Mouse (Mus musculus) forebrain, embryonic 10.5 days (tissue): ENCODE data around the gene Tcl1b1. TPM values are rescaled to one million over a fixed set of nuclear protein-coding genes. Genes with fewer than 3 reads are reported as not detected.
"Not testable (repeated sequence)": the region's sequence is repeated elsewhere in the genome, so short reads cannot be mapped to it uniquely, and the experiment has no call there.

ENCODE experiments used
- DNase-seq: peaks from one replicate; pipeline ENCODE4 v3.0.0-alpha.2; 2017; ENCODE audit warnings: low spot score; ENCODE audit errors: extremely low spot score
- H3K27ac ChIP-seq: fragments of 300-500 bp; sonication (generic); 2 replicates; pipeline ENCODE4 v1.5.1; 2016; ENCODE audit warnings: mild to moderate bottlenecking
- H3K27me3 ChIP-seq: fragments of 300-500 bp; sonication (generic); 2 replicates; pipeline ENCODE4 v1.6.1; 2016; ENCODE audit warnings: mild to moderate bottlenecking; ENCODE audit not compliant: poor library complexity, severe bottlenecking
- H3K36me3 ChIP-seq: fragments of 300-500 bp; sonication (generic); replicated peaks from 2 replicates; pipeline ENCODE4 v1.6.1; 2016; ENCODE audit warnings: mild to moderate bottlenecking, moderate library complexity
- H3K4me1 ChIP-seq: fragments of 300-500 bp; sonication (generic); 2 replicates; pipeline ENCODE4 v1.6.1; 2016
- H3K4me3 ChIP-seq: fragments of 300-500 bp; sonication (generic); 2 replicates; pipeline ENCODE4 v1.5.1; 2016; ENCODE audit warnings: mild to moderate bottlenecking, moderate library complexity
- H3K9me3 ChIP-seq: fragments of 300-500 bp; sonication (generic); 2 replicates; pipeline ENCODE4 v1.6.1; 2016; ENCODE audit warnings: mild to moderate bottlenecking, moderate library complexity
- WGBS: fragments of 180-500 bp; shearing (Covaris S2); methylation state at CpG from one replicate; pipeline ENCODE4 v1.1.7; 2016; 5-methylcytosine and 5-hydroxymethylcytosine counted together
- polyA plus RNA-seq: library from polyadenylated mRNA; unstranded; fragments of >200 nt; fragmentation: Nextera tagmentation; extraction: Ambion mirVana; gene quantifications from 2 replicates; pipeline ENCODE4 v1.2.1, GENCODE M21; 2016

Tcl1b1 gene
- not detected in 2 replicates for polyA plus RNA-seq

DNA sequence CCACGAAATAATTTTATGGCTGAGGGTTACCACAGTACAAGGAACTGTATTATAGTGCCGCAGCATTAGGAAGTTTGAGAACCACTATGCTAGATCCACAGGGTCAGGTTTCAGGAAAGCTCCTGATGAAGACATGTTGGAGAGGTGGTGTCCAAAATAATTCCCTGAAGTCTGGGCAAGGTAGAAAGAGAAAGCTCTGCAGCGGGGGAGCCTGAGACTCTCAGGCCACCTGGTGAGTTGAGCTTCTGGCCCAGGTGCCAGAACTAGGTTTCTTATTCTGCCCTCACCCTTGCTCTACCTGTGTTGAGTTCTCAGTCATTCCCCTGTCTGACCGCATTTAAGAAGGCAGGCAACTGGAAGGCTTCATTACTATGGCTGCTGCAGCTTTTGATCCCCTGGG is at the start of gene Tcl1b1:
TSS of gene Tcl1b1 (plus strand) at position 301 of the 400 bp plus-strand sequence.
- H3K4me1 ChIP-seq, result no peaks in the 10 kb centered on the region
- H3K4me3 ChIP-seq, result no peak within 1 kb of the TSS
- 80% methylated on average over 4 of the region's 4 CpGs for WGBS
- no peak for DNase-seq
- no peaks in the 10 kb centered on the region for H3K36me3 ChIP-seq
- H3K27ac ChIP-seq, result no peak within 1 kb of the TSS
- no peaks in the 10 kb centered on the region for H3K9me3 ChIP-seq
- no peaks in the 10 kb centered on the region for H3K27me3 ChIP-seq

DNA sequence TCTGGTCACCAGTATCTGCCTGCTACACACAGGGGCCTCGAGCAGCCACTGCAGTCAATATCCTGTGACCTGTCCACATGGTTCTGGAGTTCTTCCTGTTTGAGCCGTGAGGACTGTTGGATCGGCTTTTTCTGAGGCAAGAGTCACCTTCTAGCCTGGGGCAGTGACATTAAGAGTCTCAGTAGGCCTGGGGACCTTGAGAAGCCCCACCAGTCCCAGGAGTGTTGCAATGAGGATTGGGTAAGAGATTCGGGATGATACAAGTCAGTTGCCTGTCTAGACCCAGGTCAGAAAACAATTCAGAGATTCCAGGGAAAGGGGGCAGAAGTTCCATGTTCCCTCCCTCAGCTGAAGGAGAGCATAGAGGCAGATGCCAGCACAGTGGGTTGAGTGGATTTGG is 49.7 kb upstream of the Tcl1b1 start:
- no peaks in the 10 kb centered on the region for H3K9me3 ChIP-seq
- H3K27me3 ChIP-seq, result no peaks in the 10 kb centered on the region
- peaks cover 12% of the 10 kb centered on the region for H3K4me1 ChIP-seq
- H3K27ac ChIP-seq, result no peak overlapping the region
- H3K4me3 ChIP-seq, result no peak overlapping the region
- no peak for DNase-seq
- no peaks in the 10 kb centered on the region for H3K36me3 ChIP-seq
- 75% methylated on average over 4 of the region's 4 CpGs for WGBS

DNA sequence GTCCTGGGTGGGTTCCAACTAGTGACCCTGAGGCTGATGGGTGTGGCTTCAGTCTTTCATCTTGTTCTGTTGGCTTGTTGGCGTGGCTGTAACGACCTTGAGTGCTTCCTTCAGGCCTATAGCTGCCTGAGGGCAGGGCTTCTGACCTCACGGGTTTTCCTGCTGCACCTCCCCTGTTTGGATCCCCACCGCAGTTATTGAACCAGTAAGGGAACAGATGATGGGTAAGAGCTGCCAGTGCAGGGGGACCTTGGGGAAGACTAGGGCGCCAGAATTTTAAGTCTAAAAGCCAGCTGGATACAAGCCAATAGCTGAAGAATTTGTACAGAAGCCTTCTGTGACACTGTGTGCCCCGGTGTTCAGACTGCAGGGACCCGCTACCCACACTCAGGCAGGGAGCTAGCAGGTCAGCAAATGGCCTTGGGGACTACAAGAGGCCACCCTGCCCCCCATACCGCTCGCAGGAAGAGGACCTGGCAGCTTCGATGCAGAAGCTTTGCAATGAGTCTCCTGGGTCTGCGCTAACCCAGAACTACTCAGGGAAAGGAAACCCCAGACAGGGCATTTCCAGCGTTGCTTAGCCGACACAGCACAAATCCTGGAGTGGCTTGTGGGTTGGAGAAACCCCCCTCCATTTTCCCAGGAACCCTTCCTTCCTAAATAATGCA is 47.0 kb upstream of the Tcl1b1 start:
- DNase-seq, result no peak
- 72% methylated on average over 13 of the region's 13 CpGs for WGBS
- H3K36me3 ChIP-seq, result no peaks in the 10 kb centered on the region
- H3K27ac ChIP-seq, result no peak overlapping the region
- peaks cover 12% of the 10 kb centered on the region for H3K4me1 ChIP-seq
- no peaks in the 10 kb centered on the region for H3K27me3 ChIP-seq
- H3K9me3 ChIP-seq, result no peaks in the 10 kb centered on the region
- no peak overlapping the region for H3K4me3 ChIP-seq

DNA sequence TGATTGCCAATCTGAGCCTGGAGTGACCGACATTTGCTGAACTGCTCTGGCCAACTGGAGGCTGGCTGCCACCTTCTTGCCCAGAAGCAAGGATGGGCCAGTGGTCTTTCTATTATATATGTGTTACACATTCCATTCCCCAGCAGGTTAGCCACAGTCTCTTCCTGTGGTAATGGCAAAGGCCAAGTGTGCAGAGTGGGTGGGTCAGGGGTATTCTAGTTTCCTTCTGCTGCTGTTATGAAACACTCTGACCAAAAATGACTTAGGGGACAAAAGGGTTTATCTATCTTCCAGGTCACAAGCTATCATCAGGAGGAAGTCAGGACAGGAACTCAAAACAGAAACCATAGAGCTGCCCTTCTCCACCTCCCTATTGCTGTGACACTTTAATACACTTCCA is 42.8 kb upstream of the Tcl1b1 start:
- Histone ChIP-seq H3K4me1 (peaks cover 6% of the 10 kb centered on the region), H3K9me3 (no peaks in the 10 kb centered on the region), H3K36me3 (no peaks in the 10 kb centered on the region), H3K27me3 (no peaks in the 10 kb centered on the region), H3K4me3 (no peak overlapping the region), H3K27ac (no peak overlapping the region)
- WGBS, result 91% methylated on average over 1 of the region's 1 CpGs
- no peak for DNase-seq

DNA sequence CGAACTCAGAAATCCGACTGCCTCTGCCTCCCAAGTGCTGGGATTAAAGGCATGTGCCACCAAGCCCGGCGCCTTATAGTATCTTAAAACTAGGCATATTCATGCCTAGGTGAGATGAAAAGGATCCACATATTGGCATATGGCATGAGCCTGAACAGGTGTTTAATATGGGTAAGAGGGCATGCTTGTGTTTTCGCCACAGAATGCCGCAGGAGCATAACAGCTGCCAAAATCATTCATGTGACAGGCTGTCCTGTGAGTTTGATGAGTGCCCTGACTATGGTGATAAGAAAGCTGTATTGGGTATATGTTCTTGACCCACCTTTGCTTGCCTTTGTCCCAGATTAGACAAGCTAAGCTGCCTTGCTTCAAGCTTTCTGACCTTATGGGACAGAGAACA is 34.1 kb upstream of the Tcl1b1 start:
- Histone ChIP-seq H3K9me3 (no peaks in the 10 kb centered on the region), H3K4me1 (no peaks in the 10 kb centered on the region), H3K4me3 (no peak overlapping the region), H3K27me3 (no peaks in the 10 kb centered on the region), H3K36me3 (no peaks in the 10 kb centered on the region), H3K27ac (no peak overlapping the region)
- no peak for DNase-seq
- WGBS, result 91% methylated on average over 6 of the region's 6 CpGs

DNA sequence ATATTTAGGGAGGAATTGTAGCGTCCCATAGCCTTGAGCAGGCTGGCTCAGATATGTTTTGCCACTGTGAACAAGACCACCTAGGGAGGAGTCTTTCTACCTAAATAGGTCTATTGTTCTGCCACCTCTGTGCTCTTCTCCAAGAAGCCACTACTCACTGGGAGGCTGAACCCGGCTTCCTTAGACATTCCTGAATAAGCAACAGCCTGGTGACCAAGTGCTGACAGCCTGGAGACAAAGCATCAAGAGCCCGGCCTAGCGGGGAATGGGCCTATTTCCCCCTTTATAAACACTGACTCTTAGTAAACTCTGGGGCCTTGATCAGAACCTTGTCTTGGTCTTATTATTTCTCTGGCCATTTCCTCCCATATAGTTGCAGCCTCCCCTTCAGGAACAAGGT is 33.0 kb upstream of the Tcl1b1 start:
- Histone ChIP-seq H3K36me3 (no peaks in the 10 kb centered on the region), H3K9me3 (no peaks in the 10 kb centered on the region), H3K4me3 (no peak overlapping the region), H3K4me1 (no peaks in the 10 kb centered on the region), H3K27me3 (no peaks in the 10 kb centered on the region), H3K27ac (no peak overlapping the region)
- WGBS, result 42% methylated on average over 4 of the region's 4 CpGs
- DNase-seq, result no peak

DNA sequence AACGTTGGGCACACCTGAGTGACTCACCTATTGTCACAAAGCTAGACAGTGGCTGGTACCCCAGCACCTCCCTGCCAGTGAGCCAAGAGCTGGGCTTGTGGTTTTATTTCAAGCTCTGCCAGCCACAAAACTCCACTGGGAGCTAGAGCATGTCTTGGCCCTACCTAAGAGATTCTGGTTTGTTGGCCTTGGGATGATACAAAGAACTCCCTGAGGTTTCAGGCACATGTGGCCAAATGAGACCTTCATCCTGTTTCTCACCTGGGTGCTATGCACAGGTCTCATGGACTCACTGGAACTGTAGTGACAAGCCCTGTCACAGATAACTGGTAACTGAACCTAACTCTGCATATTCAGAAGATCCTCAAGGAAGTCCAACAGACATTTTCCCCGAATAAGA is 31.9 kb upstream of the Tcl1b1 start:
- Histone ChIP-seq H3K4me1 (no peaks in the 10 kb centered on the region), H3K4me3 (no peak overlapping the region), H3K27me3 (no peaks in the 10 kb centered on the region), H3K27ac (no peak overlapping the region), H3K36me3 (no peaks in the 10 kb centered on the region), H3K9me3 (no peaks in the 10 kb centered on the region)
- no peak for DNase-seq
- WGBS, result 89% methylated on average over 2 of the region's 2 CpGs

DNA sequence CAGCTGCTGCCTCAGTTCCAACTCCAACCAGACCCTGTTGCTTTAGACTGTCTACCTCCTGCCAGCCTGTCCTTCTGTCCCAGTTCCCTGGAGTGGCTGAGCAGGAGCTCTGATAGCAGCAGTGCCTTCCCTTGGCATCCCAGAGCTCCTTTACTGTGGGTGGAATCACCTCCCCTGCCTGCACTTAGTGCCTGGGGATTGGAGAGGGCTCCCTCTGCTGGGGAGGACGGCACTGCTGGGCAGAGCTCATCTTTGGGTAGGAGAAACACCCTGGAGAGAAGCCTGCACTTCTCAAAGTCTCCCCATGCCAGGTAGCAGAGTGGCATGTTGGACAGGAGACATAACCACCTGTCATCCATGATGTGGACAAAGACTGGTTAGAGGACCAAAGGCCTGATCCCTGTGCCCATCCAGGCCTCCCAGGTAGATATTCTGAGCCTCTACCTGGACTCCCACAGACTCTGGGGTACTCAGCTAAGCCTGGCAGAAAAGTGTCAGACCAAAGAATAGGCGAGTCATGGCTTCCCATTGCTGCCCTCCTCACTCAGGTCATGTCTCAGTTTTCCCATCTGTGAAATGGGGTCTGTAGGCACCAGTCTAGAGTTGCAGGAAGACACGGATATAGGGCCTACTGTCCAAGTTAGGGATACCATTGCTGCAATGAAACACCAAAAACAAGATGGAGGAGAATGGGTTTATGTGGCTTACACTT is 29.8 kb upstream of the Tcl1b1 start:
- H3K36me3 ChIP-seq, DNase-seq, H3K27me3 ChIP-seq, H3K4me3 ChIP-seq, H3K27ac ChIP-seq, H3K9me3 ChIP-seq, H3K4me1 ChIP-seq: not testable (repeated sequence)
- WGBS, result 69% methylated on average over 3 of the region's 3 CpGs

DNA sequence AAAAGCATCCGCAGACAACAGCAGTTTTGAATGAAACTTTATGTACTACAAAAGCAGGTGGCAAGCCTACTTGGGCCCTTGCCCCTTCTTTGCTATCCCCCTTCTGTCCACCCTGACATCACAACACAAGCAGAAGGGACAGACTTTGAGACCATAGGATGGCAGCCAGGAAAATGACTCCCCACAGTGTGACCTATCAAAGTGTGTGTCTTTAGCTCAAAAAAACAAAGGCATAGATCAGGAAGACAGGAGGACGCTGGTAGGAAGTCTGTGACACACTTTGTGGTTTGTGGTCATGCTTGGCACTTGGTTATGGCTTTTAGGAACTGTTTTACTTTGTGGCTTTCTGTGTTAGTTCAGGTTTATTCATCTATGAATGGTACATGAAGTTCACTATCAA is 25.3 kb upstream of the Tcl1b1 start:
- H3K27me3 ChIP-seq, H3K36me3 ChIP-seq, H3K27ac ChIP-seq, H3K4me1 ChIP-seq, H3K4me3 ChIP-seq, DNase-seq, H3K9me3 ChIP-seq: not testable (repeated sequence)
- WGBS, result 79% methylated on average over 2 of the region's 2 CpGs

DNA sequence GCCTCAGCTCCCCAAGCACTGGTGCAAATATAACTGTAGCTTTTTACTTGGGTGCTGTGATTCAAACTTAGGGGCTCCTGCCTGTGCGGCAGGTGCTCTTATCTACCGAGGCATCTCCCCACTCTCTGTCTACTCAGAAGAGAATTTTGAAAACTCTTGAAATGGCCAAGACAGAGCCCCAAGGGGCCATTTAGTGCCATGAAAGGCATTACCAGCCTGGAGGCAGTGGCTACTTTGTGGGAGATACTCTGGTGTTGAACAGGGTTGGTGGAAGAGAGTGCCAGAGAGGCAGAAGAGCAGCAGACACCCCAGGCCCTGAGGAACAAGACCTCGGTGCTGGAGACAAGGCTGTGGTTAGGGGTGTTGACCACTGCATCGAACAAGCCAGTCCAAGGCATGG is 24.7 kb upstream of the Tcl1b1 start:
- WGBS, result 91% methylated on average over 4 of the region's 4 CpGs

DNA sequence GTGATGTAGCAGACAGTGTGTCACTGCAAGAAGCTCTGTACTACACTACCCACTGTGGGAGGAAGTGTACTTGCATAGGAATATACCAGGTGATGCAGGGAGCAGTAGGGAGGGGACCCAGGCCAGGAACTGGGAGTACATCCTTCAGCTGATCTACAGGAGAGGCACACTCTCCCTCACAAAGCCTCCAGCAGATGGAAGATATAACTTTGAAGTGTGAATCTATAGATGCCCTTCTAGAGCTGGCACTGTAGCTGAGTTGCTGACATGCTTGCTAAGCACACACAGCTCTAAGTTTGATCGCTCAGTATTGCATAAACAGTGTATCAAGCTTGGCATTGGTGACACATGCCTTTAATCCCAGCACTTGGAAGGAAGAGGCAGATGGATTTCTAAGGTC is 21.8 kb upstream of the Tcl1b1 start:
- H3K4me3 ChIP-seq, H3K36me3 ChIP-seq, H3K27me3 ChIP-seq, DNase-seq, H3K4me1 ChIP-seq, H3K9me3 ChIP-seq, H3K27ac ChIP-seq: not testable (repeated sequence)
- WGBS, result 91% methylated on average over 1 of the region's 1 CpGs

More for the DNA sequence above, 24.7 kb upstream of the Tcl1b1 start:
- not testable (repeated sequence) for H3K4me1 ChIP-seq, H3K9me3 ChIP-seq, DNase-seq, H3K27me3 ChIP-seq, H3K4me3 ChIP-seq, H3K27ac ChIP-seq, H3K36me3 ChIP-seq

DNA sequence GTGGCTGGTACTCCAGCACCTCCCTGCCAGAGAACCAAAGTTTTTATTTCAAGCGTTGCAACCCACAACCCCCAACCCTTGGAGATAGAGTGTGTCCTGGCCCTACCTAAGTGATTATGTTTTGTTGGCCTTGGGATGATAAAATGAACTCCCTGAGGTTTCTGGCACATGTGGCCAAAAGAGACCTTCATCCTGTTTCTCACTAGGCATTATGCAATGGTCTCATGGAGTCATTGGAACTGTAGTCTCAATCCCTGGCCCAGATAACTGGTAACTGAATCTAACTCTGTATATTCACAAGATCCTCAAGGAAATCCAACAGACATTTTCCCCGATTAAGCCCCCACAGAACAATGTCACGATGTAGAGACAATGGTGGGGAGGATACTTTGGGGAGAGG is 16.4 kb upstream of the Tcl1b1 start:
- H3K4me3 ChIP-seq, result no peak overlapping the region
- H3K27ac ChIP-seq, result no peak overlapping the region
- no peaks in the 10 kb centered on the region for H3K36me3 ChIP-seq
- no peaks in the 10 kb centered on the region for H3K9me3 ChIP-seq
- DNase-seq, result no peak
- WGBS, result 94% methylated on average over 3 of the region's 3 CpGs
- H3K4me1 ChIP-seq, result no peaks in the 10 kb centered on the region
- no peaks in the 10 kb centered on the region for H3K27me3 ChIP-seq

DNA sequence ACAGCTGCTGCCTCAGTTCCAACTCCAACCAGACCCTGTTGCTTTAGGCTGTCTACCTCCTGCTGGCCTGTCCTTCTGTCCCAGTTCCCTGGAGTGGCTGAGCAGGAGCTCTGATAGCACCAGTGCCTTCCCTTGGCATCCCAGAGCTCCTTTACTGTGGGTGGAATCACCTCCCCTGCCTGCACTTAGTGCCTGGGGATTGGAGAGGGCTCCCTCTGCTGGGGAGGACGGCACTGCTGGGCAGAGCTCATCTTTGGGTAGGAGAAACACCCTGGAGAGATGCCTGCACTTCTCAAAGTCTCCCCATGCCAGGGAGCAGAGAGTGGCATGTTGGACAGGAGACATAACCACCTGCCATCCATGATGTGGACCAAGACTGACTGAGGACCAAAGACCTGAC is 14.6 kb upstream of the Tcl1b1 start:
- not testable (repeated sequence) for H3K4me1 ChIP-seq, H3K27me3 ChIP-seq, H3K27ac ChIP-seq, DNase-seq, H3K4me3 ChIP-seq, H3K36me3 ChIP-seq, H3K9me3 ChIP-seq
- WGBS, result 38% methylated on average over 1 of the region's 1 CpGs
